Mouse (Mus musculus): ENCODE data around the gene Rpl12. TPM values are rescaled to one million over a fixed set of nuclear protein-coding genes. Genes with fewer than 3 reads are reported as not detected.
"Not testable (repeated sequence)": the region's sequence is repeated elsewhere in the genome, so short reads cannot be mapped to it uniquely, and the experiment has no call there.

Rpl12 gene
- polyA plus RNA-seq, 1 experiment from 2014 or later, result 102 TPM

DNA sequence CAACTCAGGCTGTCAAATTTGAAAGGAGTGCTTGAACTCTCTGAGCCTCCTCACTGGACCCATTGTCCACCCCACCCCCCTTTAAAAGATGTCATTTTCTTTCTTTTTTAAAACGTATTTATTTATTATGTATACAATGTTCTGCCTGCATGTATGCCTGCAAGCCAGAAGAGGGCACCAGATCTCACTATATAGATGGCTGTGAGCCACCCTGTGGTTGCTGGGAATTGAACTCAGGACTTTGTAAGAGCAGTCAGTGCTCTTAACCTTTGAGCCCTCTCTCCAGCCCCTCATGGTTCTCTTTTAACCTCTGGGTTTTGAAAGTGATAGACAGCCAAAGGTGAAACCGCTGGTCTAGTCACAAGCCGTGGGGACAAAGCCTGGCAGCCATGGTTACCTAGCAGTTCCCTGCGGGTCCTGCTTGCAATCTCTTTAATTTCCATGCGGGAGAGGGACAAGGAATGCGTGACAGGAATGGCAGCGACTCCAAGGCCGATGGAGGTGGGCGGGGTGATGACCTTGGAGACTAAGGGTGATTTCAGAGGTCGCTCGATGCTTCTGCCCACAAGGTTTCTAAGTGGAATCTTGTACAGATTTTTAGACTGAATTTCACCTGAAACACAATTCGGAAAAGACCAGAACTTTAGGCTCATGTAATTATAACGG lies 28.9 kb downstream of the Rpl12 start:
- H3K4me2 ChIP-seq, result no peak overlapping the region
- no peaks in the 10 kb centered on the region for H3K4me1 ChIP-seq (replicated peaks)
- no peak for ATAC-seq (ENCODE audit: low read depth)
- 54% methylated on average over 13 of the region's 13 CpGs for WGBS
- no peak overlapping the region for H3K9ac ChIP-seq
- H3K27me3 ChIP-seq, result no peaks in the 10 kb centered on the region
- H3K9me3 ChIP-seq, result no peaks in the 10 kb centered on the region
- H3K27ac ChIP-seq (replicated peaks), result no peak overlapping the region
- no peak overlapping the region for H3K4me3 ChIP-seq
- 0 out of 2 replicates have a peak, but pooled peaks cover 3% of the 10 kb centered on the region for H3K36me3 ChIP-seq

DNA sequence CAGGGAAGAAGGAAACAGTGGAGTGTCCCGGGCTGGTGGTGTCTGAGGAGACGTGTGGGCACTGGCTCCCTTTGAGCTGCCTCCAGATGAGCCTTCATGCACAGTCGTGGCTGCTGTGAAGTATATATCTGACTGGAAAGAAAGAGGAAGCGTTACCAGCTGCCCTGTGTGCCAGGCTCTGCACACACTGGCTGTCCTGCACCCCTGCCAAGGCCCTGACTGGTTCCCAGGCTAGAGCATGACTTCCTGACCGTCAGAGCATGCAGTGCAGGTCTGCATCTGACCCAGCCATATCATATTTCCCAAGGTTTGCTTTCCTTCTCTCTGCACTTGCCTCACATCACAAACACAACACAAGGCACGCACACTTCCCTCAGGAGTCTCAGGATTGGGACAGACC lies 30.8 kb downstream of the Rpl12 start:
- Histone ChIP-seq H3K27me3 (no peaks in the 10 kb centered on the region), H3K4me3 (no peak overlapping the region), H3K36me3 (0 out of 2 replicates have a peak, but pooled peaks cover 3% of the 10 kb centered on the region), H3K4me1 (replicated peaks) (no peaks in the 10 kb centered on the region), H3K27ac (replicated peaks) (no peak overlapping the region), H3K9ac (no peak overlapping the region), H3K9me3 (no peaks in the 10 kb centered on the region), H3K4me2 (no peak overlapping the region)
- WGBS, result 69% methylated on average over 6 of the region's 6 CpGs
- ATAC-seq (ENCODE audit: low read depth), result no peak

DNA sequence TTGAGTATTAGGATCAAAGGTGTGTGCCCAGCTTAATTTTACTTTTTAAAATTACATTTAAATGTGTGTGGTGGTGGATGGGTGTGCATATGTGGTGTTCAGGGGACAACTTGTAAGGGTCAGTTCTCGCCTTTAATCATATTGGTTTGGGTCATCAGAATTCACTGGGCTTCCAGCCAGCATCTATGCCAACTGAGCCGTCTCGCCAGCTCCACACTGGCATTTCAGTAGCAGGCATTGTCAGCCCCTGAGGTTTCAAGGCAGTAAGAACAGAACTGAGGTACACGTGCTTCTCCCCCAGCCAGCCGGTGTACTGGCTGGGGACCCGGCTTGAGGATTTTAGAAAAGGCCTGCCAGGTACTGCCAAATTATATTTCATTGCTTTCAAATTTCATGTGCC lies 35.7 kb downstream of the Rpl12 start:
- 81% methylated on average over 6 of the region's 6 CpGs for WGBS
- ATAC-seq (ENCODE audit: low read depth), result no peak
- H3K27me3 ChIP-seq, result no peaks in the 10 kb centered on the region
- H3K36me3 ChIP-seq, result 0 out of 2 replicates have a peak, but pooled peaks cover 1% of the 10 kb centered on the region
- H3K4me3 ChIP-seq, result no peak overlapping the region
- H3K9ac ChIP-seq, result no peak overlapping the region
- H3K4me2 ChIP-seq, result no peak overlapping the region
- no peaks in the 10 kb centered on the region for H3K4me1 ChIP-seq (replicated peaks)
- no peak overlapping the region for H3K27ac ChIP-seq (replicated peaks)
- H3K9me3 ChIP-seq, result no peaks in the 10 kb centered on the region

DNA sequence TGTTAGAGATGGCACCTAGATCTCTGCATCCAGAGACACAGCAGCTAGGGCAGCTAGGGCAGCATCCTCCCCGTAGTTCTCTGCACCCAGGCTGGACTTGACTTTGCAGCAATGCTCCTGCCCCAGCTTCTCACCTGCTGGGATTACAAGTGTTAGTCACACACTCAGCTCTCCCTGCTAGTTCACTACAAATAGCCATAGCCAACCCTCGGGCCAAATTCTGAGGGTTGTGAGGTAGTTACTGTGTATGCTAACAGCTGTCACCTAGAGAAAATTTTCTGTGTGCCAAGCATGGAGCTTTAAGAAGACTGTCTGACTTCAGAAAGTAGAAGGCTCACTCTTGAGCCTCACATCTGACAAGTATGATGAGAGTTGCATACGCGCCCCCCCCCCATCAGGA lies 36.4 kb downstream of the Rpl12 start:
- Histone ChIP-seq H3K27me3 (no peaks in the 10 kb centered on the region), H3K9me3 (no peaks in the 10 kb centered on the region), H3K9ac (no peak overlapping the region), H3K27ac (replicated peaks) (no peak overlapping the region), H3K36me3 (peaks cover 6% of the 10 kb centered on the region; the same call in 1 of the 2 replicates), H3K4me1 (replicated peaks) (no peaks in the 10 kb centered on the region), H3K4me3 (no peak overlapping the region), H3K4me2 (no peak overlapping the region)
- WGBS, result 89% methylated on average over 4 of the region's 4 CpGs
- no peak for ATAC-seq (ENCODE audit: low read depth)

DNA sequence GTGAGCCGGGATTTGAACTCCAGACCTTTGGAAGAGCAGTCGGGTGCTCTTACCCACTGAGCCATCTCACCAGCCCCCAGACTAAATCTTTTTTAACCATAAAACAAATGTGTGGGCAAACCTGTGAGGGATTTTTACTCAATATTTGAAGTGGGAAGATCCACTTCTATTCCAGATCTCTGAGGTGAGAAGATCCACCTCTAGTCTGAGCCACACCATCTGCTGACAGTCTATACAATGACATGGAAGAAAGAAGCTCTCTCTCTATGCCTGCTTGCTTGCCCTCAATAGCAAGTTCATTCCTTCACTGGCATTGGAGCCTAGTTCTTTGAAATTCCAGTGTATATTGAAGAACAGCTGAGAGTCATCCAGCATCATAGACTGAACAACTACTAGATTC lies 38.4 kb downstream of the Rpl12 start:
- H3K4me1 ChIP-seq (replicated peaks), result no peaks in the 10 kb centered on the region
- H3K27me3 ChIP-seq, result no peaks in the 10 kb centered on the region
- no peak overlapping the region for H3K4me3 ChIP-seq
- 92% methylated on average over 2 of the region's 2 CpGs for WGBS
- no peaks in the 10 kb centered on the region for H3K9me3 ChIP-seq
- peaks cover 23% of the 10 kb centered on the region for H3K36me3 ChIP-seq
- H3K27ac ChIP-seq (replicated peaks), result no peak overlapping the region
- no peak for ATAC-seq (ENCODE audit: low read depth)
- H3K9ac ChIP-seq, result no peak overlapping the region
- H3K4me2 ChIP-seq, result no peak overlapping the region

DNA sequence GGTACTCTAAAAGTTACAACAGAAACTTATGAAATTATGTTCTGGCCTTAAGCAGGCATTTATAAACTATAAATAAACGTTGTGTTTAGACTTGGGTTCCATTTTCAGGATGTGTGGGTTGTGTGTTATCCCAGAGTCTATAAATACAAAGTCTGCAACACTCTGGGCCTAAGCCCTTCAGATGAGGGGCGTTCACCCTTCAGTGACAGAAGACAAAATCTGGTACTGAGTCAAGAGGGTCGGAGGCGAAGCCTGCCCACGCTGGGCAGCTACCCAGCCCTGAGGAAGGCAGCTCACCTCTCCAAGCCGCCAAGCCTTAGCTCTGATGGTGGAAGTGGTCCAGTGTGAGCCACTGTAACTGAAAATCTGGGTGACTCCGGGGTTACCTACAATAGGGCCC lies 40.8 kb downstream of the Rpl12 start:
- Histone ChIP-seq H3K4me2 (no peak overlapping the region), H3K36me3 (peaks cover 39% of the 10 kb centered on the region), H3K9ac (no peak overlapping the region), H3K9me3 (no peaks in the 10 kb centered on the region), H3K4me1 (replicated peaks) (no peaks in the 10 kb centered on the region), H3K27me3 (no peaks in the 10 kb centered on the region), H3K27ac (replicated peaks) (no peak overlapping the region), H3K4me3 (no peak overlapping the region)
- ATAC-seq (ENCODE audit: low read depth), result no peak
- 88% methylated on average over 7 of the region's 7 CpGs for WGBS

DNA sequence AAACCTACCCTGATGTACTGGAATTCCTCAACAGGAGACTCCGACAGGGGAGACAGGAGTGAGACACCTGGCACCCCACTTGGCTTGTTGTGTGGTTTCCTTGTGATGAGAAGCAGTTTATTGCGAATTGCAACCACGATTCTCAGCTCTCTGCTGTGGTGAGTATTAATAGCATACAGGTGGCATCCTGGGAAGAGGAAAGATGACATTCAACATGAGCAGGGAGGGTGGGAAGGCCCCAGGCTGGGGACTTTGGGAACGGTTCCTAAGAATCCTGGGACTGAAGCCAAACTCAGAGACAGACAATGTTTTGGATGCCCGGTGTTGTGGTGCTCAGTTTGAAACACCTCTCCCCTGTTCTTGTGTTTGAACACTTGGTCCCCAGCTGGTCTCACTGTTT lies 43.7 kb downstream of the Rpl12 start:
- Histone ChIP-seq H3K27me3 (no peaks in the 10 kb centered on the region), H3K27ac (replicated peaks) (no peak overlapping the region), H3K9me3 (no peaks in the 10 kb centered on the region), H3K36me3 (peaks cover 39% of the 10 kb centered on the region), H3K4me3 (no peak overlapping the region), H3K4me2 (no peak overlapping the region), H3K9ac (no peak overlapping the region), H3K4me1 (replicated peaks) (no peaks in the 10 kb centered on the region)
- 75% methylated on average over 5 of the region's 5 CpGs for WGBS
- no peak for ATAC-seq (ENCODE audit: low read depth)

DNA sequence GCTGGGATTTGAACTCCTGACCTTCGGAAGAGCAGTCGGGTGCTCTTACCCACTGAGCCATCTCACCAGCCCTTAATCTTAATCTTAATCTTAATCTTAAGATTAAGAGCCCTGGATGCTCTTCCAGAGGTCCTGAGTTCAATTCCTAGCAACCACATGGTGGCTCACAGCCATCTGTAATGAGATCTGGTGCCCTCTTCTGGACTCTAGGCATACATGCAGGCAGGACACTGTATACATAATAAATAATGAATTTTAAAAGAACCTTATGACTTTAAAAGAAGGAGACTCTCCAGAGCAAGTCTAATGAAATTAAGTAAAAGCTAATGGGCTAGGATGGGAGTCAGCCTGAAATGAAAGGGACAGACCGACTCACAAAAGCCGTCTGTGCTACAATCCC lies 47.7 kb downstream of the Rpl12 start:
- 92% methylated on average over 4 of the region's 4 CpGs for WGBS
- not testable (repeated sequence) for H3K9ac ChIP-seq; H3K4me3 ChIP-seq; ATAC-seq (ENCODE audit: low read depth); H3K9me3 ChIP-seq; H3K4me2 ChIP-seq; H3K27me3 ChIP-seq; H3K4me1 ChIP-seq (replicated peaks); H3K27ac ChIP-seq (replicated peaks)
- peaks cover 25% of the 10 kb centered on the region for H3K36me3 ChIP-seq

DNA sequence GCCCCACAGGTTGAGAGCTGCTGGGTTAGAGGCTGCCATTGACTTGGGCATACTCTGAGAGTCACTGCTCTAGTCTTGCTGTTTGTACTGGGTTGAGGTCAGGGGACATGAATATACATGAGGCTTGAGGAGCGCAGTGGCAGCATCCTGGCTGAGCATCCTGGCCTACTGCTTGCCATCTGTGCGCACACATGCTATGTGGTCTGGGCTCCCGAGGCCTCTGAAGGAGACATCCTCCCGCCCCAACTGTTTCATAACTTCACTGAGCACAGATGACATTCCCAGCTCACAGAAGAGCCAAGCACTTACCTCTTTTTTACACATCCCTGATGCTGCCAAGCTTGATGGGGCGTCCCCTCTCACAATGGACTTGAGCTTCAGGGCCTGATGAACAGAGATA lies 53.5 kb downstream of the Rpl12 start:
- ATAC-seq (ENCODE audit: low read depth), result no peak
- Histone ChIP-seq H3K4me2 (no peak overlapping the region), H3K27me3 (no peaks in the 10 kb centered on the region), H3K27ac (replicated peaks) (no peak overlapping the region), H3K36me3 (peaks cover 4% of the 10 kb centered on the region; the same call in 1 of the 2 replicates), H3K4me1 (replicated peaks) (no peaks in the 10 kb centered on the region), H3K4me3 (no peak overlapping the region), H3K9me3 (no peaks in the 10 kb centered on the region), H3K9ac (no peak overlapping the region)
- WGBS, result 66% methylated on average over 5 of the region's 5 CpGs

Other genes starting within 250 kb of the Rpl12 start
- gene Cdk9, start 248.5 kb upstream of the Rpl12 start, polyA plus RNA-seq (2015; fragmentation: Nextera tagmentation; extraction: Ambion mirVana), result 72.2 and 74.6 TPM in 2 replicates
- 42.5 and 51.4 TPM in 2 replicates for gene Sh2d3c, start 240.5 kb upstream of the Rpl12 start, polyA plus RNA-seq (2015; fragmentation: Nextera tagmentation; extraction: Ambion mirVana)
- 3.2 and 4.0 TPM in 2 replicates for gene 6330409D20Rik, start 220.5 kb upstream of the Rpl12 start, polyA plus RNA-seq (2015; fragmentation: Nextera tagmentation; extraction: Ambion mirVana)
- 53.2 and 55.8 TPM in 2 replicates for gene Tor2a, start 204.3 kb upstream of the Rpl12 start, polyA plus RNA-seq (2015; fragmentation: Nextera tagmentation; extraction: Ambion mirVana)
- gene Ttc16, start 185.9 kb upstream of the Rpl12 start, polyA plus RNA-seq (2015; fragmentation: Nextera tagmentation; extraction: Ambion mirVana), result 0.24 and 0.26 TPM in 2 replicates
- 5.5 and 6.6 TPM in 2 replicates for gene Ptrh1, start 185.8 kb upstream of the Rpl12 start, polyA plus RNA-seq (2015; fragmentation: Nextera tagmentation; extraction: Ambion mirVana)
- gene Cfap157, start 177.1 kb upstream of the Rpl12 start, polyA plus RNA-seq (2015; fragmentation: Nextera tagmentation; extraction: Ambion mirVana), result 0.84 and 1.3 TPM in 2 replicates
- gene Stxbp1, start 114.3 kb upstream of the Rpl12 start, polyA plus RNA-seq (2015; fragmentation: Nextera tagmentation; extraction: Ambion mirVana), result 192 and 198 TPM in 2 replicates
- gene Fam129b, start 85.4 kb upstream of the Rpl12 start, polyA plus RNA-seq (2015; fragmentation: Nextera tagmentation; extraction: Ambion mirVana), result 35.9 and 37.3 TPM in 2 replicates
- 23.9 and 27.3 TPM in 2 replicates for gene Lrsam1, start 55 bp downstream of the Rpl12 start, polyA plus RNA-seq (2015; fragmentation: Nextera tagmentation; extraction: Ambion mirVana)
- gene Slc2a8, start 20.5 kb downstream of the Rpl12 start, polyA plus RNA-seq (2015; fragmentation: Nextera tagmentation; extraction: Ambion mirVana), result 23.4 and 26.4 TPM in 2 replicates
- gene Garnl3, start 170.1 kb downstream of the Rpl12 start, polyA plus RNA-seq (2015; fragmentation: Nextera tagmentation; extraction: Ambion mirVana), result 27.6 and 33.4 TPM in 2 replicates

Measured in neural tube, embryonic 13.5 days (tissue).